Mouse (Mus musculus) layer of hippocampus, postnatal 25 days (tissue): ENCODE data around the gene Ngdn. TPM values are rescaled to one million over a fixed set of nuclear protein-coding genes. Genes with fewer than 3 reads are reported as not detected.
"Not testable (repeated sequence)": the region's sequence is repeated elsewhere in the genome, so short reads cannot be mapped to it uniquely, and the experiment has no call there.

Experiments used
- DNase-seq, 2 experiments: peaks; one replicate each; pipeline ENCODE4 v3.0.0; 2022; ENCODE audit warnings: mixed read lengths in 2 of 2, low spot score in 1 of 2; ENCODE audit errors: extremely low spot score in 1 of 2
- total RNA-seq, 2 experiments: library from RNA; stranded (reverse); gene quantifications; 2 replicates each; pipeline ENCODE4 v1.2.3; 2021

The Ngdn gene
- 10 to 100 TPM; 31.4 to 31.8 TPM for total RNA-seq

GRCm38 (mm10) chr14:55014991-55015766 is at the start of gene Ngdn:
Ngdn (plus strand) TSS chr14:55015454.
- DNase-seq: peak; percentile 98 to 99

DNA sequence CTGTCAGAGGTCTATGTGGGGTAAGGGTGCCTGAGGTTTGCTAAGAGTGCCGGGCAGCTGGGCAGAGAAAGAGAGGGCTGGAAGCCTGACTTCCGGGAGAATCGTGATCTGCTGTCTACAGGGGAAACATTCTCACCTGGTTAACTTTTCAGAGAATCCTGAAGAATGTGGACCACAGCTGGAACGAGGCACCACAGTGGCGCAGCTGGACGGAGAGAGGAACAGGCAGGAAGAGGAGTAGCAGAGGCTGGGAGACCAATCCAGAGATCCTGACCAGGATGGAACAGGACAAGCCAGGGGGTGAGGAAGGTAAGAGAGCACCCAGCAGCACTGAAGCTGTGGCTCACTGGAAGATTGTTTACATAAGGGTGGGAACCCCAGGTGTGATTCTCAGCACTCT is 49.6 kb upstream of the Ngdn start:
- DNase-seq: no peak

- no peak for DNase-seq
These were observed 48.8 kb upstream of the Ngdn start, which contains the start of gene Myh6 for GRCm38 (mm10) chr14:54966320-54966977. Myh6 (minus strand) TSS chr14:54966927.

DNA sequence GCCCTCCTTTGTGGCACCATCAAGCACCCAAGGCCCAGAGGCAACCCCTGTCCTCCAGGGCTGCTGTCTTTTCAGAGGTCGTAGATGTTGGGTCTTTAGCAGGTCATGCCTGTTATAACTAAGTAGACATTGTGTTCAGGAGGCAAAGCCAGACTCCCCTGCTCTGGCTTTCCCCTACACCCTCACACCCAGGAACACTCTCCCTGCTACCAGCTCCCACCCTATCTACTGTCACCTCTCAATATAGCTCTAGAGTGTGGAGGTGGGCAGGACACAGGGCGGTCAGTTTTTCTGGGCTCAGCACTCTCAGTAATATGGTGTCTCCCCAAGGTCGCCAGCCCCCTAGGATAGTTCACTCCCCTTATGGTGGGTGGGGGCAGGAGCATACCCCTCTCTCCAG is 47.4 kb upstream of the Ngdn start:
- DNase-seq: no peak

GRCm38 (mm10) chr14:54968344-54968743 is 46.9 kb upstream of the Ngdn start:
- no peak for DNase-seq

DNA sequence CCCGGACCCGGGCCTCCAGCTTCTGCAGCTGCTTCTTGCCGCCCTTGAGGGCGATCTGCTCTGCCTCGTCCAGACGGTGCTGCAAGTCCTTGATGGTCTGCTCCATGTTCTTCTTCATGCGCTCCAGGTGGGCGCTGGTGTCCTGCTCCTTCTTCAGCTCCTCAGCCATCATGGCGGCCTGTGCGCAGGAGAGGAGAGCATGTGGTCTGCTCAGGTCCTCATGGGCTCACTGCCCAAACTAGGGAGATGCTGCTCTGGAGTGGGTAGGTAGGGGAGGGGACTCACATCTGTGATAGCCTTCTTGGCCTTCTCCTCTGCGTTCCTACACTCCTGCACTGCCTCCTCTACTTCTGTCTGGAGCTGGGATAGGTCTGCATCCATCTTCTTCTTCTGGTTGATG is 42.5 kb upstream of the Ngdn start:
- not testable (repeated sequence) for DNase-seq

- DNase-seq: no peak
These were observed 41.0 kb upstream of the Ngdn start for GRCm38 (mm10) chr14:54974068-54974791.

- no peak for DNase-seq
These were observed 38.6 kb upstream of the Ngdn start, which contains the start of gene Gm17428 for GRCm38 (mm10) chr14:54976633-54977032. Gm17428 (plus strand) TSS chr14:54976933.

- no peak for DNase-seq
These were observed 36.6 kb upstream of the Ngdn start for GRCm38 (mm10) chr14:54978664-54979063.

DNA sequence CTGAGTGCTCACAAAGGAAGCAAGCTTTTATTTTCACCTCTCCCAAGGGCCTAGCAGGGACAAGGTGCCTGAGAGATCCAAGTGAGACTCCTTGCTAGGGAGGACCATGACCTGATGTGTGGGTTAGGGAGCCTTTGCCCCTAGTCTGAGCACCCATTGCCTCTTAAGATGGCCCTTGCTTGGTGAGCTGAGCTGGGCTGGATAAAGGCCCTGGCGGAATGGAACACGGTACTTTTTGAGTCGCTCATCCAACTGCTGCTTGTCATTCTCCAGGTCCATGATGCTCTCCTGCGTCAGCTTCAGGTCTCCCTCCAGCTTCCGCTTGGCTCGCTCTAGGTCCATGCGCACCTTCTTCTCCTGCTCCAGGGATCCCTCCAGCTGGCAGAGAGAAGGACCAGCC is 33.3 kb upstream of the Ngdn start:
- no peak for DNase-seq

DNA sequence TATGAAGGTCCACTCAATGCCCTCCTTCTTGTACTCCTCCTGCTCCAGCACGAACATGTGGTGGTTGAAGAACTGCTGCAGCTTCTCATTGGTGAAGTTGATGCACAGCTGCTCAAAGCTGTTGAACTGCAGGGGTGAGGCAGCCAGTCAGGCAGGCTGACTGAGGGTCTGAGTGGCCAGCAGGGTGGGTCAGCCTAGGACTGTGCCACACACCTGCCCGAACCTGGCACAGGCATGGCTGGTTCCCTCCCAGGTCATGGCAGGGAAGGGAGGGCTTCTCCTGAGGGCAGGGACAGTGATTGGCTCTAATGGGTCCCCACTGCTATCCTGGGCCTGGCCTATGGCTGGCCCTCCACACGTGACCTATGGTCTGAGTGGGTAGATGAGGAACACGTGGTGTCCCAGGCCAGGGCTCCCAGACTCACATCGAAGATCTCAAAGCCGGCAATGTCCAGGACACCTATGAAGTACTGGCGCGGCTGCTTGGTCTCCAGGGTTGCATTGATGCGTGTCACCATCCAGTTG is 26.8 kb upstream of the Ngdn start:
- DNase-seq: not testable (repeated sequence)

DNA sequence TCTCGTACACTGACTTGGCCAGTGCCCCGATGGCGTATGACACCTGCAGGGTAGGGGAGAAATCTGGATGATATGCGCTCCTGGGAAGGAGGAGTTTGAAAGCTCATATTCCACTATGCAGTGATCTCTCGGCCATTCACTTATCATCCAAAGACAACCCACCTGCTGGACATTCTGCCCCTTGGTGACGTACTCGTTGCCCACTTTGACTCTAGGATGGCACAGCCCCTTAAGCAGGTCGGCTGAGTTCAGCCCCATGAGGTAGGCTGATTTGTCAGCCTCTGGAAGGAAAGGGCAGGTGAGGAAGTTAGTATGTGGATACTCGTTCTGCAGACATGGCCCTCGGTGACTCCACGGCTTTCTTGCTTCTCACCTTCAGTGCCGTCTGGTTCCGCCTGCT is 26.4 kb upstream of the Ngdn start:
- no peak for DNase-seq

DNA sequence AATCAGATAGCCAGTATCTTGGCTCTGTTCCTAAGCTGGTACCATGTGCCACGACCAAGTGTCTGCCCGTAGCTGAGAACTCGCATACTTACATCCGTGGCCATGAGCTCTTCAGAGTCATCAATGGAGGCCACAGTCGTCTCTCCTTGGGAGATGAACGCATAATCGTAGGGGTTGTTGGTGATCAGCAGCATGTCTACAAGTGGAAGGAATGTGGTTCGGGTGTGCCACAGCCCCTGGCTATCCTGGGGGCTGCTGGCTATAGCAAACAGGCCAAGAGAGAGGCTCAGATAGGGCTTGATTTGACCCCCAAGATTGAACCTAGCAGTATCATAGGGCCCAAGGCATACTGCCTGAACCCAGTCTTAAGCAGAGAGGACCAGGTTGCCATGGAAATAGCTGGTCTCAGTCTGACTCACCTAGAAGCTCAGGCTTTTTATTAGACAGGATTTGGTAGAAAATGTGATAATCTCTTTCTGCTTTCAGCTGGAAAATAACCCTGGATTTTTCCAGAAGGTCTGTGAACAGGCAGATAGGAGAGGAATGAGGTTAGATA is 25.3 kb upstream of the Ngdn start:
- DNase-seq: no peak

DNA sequence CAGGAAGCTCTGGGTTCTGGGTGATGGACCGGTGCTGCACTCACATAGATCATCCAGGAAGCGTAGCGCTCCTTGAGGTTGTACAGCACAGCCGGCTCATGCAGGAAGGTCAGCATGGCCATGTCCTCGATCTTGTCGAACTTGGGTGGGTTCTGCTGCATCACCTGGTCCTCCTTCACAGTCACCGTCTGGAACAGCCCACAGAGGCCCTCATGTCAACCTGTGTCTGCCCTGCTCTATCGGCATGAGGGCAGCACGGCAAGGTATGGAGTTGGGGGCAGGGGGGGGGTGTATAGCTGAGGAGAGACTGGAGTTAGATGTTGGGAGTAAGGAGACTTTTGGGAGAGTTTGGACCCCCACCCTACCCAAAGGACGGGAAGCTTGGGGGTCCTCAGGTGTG is 23.1 kb upstream of the Ngdn start:
- no peak for DNase-seq

- DNase-seq: no peak
These were observed 21.6 kb upstream of the Ngdn start for GRCm38 (mm10) chr14:54993636-54994035.

GRCm38 (mm10) chr14:54994136-54994868 is 21.0 kb upstream of the Ngdn start, which contains the start of gene Myh7:
Myh7 (minus strand) TSS chr14:54994626.
- no peak for DNase-seq

GRCm38 (mm10) chr14:54994869-54995186 is 20.4 kb upstream of the Ngdn start:
- no peak for DNase-seq

DNA sequence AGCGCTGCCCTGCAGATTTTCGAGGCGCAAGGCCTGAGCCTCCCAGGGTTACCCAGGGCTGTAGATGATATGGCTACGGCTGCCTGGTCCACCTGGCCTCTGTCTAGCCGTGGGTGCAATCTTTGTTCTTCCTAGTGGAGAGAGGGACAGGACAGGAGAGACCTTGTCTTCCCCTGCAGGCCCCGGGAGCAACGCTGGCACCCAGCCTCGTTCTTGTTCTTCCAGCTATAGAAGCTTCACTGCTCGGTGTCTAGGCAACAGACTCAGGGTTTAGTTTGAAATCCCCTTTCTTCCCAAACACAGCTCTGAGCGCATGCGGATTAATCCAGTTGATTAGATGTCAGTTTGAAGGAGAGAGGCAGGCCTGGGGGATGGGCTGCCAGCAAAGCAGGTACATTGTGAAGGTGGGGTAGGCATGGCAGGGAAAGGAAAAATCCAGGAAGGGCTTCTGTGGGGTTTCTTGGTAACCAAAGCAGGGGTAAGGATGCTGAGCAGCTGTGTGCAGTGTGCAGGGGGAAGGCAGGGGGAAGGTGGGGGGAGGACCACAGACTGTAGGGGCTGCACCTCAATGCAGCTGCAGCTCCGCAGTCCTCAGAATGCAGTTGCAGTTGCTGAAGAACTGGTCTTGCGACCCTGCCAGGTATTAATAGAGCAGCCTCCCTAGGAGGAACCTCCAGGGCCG is 19.7 kb upstream of the Ngdn start:
- DNase-seq: peak; percentile 44 to 60

- DNase-seq: no peak
These were observed 18.5 kb upstream of the Ngdn start for GRCm38 (mm10) chr14:54996793-54997192.
